22 mouse cellular contexts compared by ENCODE assay signal in the genomic region with DNA sequence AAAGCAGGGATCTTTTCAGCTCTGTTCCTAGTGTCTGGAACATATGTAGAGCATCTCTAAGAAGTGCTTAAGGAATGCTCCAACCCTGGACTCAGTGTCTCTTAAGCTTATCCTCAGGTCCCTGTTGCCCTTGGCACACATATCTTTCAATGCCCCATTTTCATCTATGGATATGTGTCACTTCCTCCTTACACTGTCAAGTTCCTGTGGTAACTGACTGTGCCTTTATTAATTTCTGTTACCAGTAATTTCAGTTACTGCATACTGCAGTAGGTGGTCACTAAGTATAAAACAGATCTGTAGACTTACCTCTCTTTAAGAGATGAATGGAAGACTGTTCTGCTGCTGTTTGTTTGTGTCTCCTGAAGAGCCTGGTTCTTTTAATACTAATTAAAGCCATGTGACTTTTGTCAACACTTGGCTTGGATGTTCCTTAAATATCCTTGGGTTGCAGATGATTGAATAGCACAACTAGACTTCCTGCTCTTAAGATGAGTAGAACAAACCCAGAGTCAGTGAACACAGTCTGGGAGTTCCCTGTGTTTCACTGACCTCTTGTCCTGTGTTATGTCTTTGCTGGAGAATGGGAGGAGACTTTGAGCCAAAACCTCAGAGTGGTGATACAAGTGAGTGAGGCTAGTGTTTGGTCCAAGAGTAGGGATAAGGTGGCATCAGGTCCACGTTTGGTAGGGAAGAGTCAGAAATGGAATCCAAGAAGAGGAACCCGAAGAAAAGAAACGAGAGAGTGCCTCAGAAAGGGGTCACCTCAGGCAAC. TPM values are rescaled to one million over a fixed set of nuclear protein-coding genes. Genes with fewer than 3 reads are reported as not detected.
DNase-seq lines count a peak whose midpoint lies in the region; ATAC-seq and TF ChIP-seq lines count a peak whose summit lies in the region.
"Had no signal": no experiment of that assay in that cellular context is flagged by ENCODE, and none has a peak within 500 bp of the region (broad histone marks: within the 10 kb centered on the region; RNA-seq: fewer than 3 reads in every experiment).

No protein-coding gene starts in this region.

- H3K4me2 ChIP-seq in heart, embryonic 16.5 days (ENCODE audit: low read depth, low read length): no peak overlapping the region
- H3K4me2 ChIP-seq in stomach, postnatal 0 days (replicated peaks; ENCODE audit: low read depth): no peak overlapping the region
- H3K4me2 ChIP-seq: forebrain, embryonic 13.5 days; limb, embryonic 15.5 days; neural tube, embryonic 13.5 days had no signal

- H3K79me2 ChIP-seq in macrophage (ENCODE audit: inconsistent target): no peaks in the 10 kb centered on the region

- TF ChIP-seq CTCF in gastrocnemius, adult 2 months (IDR thresholded peaks at IDR 0.05): no peak
- no peak for TF ChIP-seq CTCF in stomach, postnatal 0 days (IDR thresholded peaks at IDR 0.05; ENCODE audit: low read depth)

- H3K27ac ChIP-seq in gastrocnemius, adult 2 months: peak overlapping the region; percentile 80
- H3K27ac ChIP-seq in heart, embryonic 16.5 days (ENCODE audit: low read length): peak overlapping the region; percentile 1; the same call in 1 of the 2 replicates
- H3K27ac ChIP-seq in macrophage: peak overlapping the region; percentile 28
- H3K27ac ChIP-seq in stomach, postnatal 0 days (replicated peaks): no peak overlapping the region
- H3K27ac ChIP-seq: forebrain, embryonic 13.5 days; kidney, postnatal 0 days; limb, embryonic 15.5 days; neural tube, embryonic 13.5 days had no signal

- TF ChIP-seq EP300 in stomach, postnatal 0 days (optimal IDR thresholded peaks at IDR 0.05): no peak

- H3K27me3 ChIP-seq in heart, embryonic 16.5 days (ENCODE audit: control insufficient read depth, insufficient read depth, low read length): no peaks in the 10 kb centered on the region
- H3K27me3 ChIP-seq in stomach, postnatal 0 days (ENCODE audit: control insufficient read depth, insufficient read depth, low read length): no peaks in the 10 kb centered on the region
- H3K27me3 ChIP-seq: forebrain, embryonic 13.5 days; limb, embryonic 15.5 days; neural tube, embryonic 13.5 days had no signal

- no peak overlapping the region for H3K4me3 ChIP-seq in gastrocnemius, adult 2 months
- H3K4me3 ChIP-seq in heart, embryonic 16.5 days (ENCODE audit: low read length): no peak overlapping the region
- no peak overlapping the region for H3K4me3 ChIP-seq in macrophage (ENCODE audit: inconsistent target)
- H3K4me3 ChIP-seq in stomach, postnatal 0 days (ENCODE audit: low read depth, low read length): no peak overlapping the region
- H3K4me3 ChIP-seq: forebrain, embryonic 13.5 days; limb, embryonic 15.5 days; neural tube, embryonic 13.5 days had no signal

- WGBS in heart, embryonic 16.5 days: 73% methylated on average over 3 of the region's 3 CpGs
- WGBS in macrophage (ENCODE audit: missing documents): 62% methylated on average over 3 of the region's 3 CpGs
- 85% methylated on average over 3 of the region's 3 CpGs for WGBS in stomach, postnatal 0 days

- ATAC-seq in heart, embryonic 16.5 days (replicated peaks; ENCODE audit: extremely low read depth, insufficient read depth, low FRiP score): no peak
- ATAC-seq in stomach, postnatal 0 days (ENCODE audit: low FRiP score, low TSS enrichment): no peak
- ATAC-seq: activated CD4-positive, CD25-positive, alpha-beta regulatory T cell, adult 4 months; CD4-positive, CD25-positive, alpha-beta regulatory T cell, adult 4 months; forebrain, embryonic 13.5 days had no signal

- no peaks in the 10 kb centered on the region for H3K36me3 ChIP-seq in heart, embryonic 16.5 days (ENCODE audit: control insufficient read depth, insufficient read depth)
- no peaks in the 10 kb centered on the region for H3K36me3 ChIP-seq in macrophage (ENCODE audit: inconsistent target)
- H3K36me3 ChIP-seq in stomach, postnatal 0 days (ENCODE audit: control insufficient read depth, insufficient read depth, low read length): no peaks in the 10 kb centered on the region
- H3K36me3 ChIP-seq: limb, embryonic 15.5 days; neural tube, embryonic 13.5 days had no signal

- DNase-seq in gastrocnemius, adult 2 months: no peak
- no peak for DNase-seq in gastrocnemius, postnatal 14 days
- DNase-seq in heart, postnatal 25 days (ENCODE audit: low spot score): no peak
- DNase-seq in 416B (ENCODE audit: low read depth) (peak; percentile 81), liver (no peak)
- no peak for DNase-seq in stomach, postnatal 0 days (ENCODE audit: low spot score)
- DNase-seq: adrenal gland, postnatal 14 days; cerebellum, adult 18-20 months; cerebellum, postnatal 36 days; gastrocnemius, postnatal 36 days; kidney, adult 18-20 months; midbrain, embryonic 14.5 days; right cerebral cortex, adult 18-20 months; thymus, postnatal 14 days had no signal

- H3K4me1 ChIP-seq in heart, embryonic 16.5 days (ENCODE audit: control insufficient read depth, insufficient read depth, low read length): no peaks in the 10 kb centered on the region
- H3K4me1 ChIP-seq in stomach, postnatal 0 days (replicated peaks; ENCODE audit: control insufficient read depth, insufficient read depth): no peaks in the 10 kb centered on the region
- H3K4me1 ChIP-seq: forebrain, embryonic 13.5 days; limb, embryonic 15.5 days; neural tube, embryonic 13.5 days had no signal

- H3K9ac ChIP-seq in heart, embryonic 16.5 days (ENCODE audit: low read length): no peak overlapping the region
- H3K9ac ChIP-seq in stomach, postnatal 0 days (ENCODE audit: low read length): no peak overlapping the region
- H3K9ac ChIP-seq: forebrain, embryonic 13.5 days; limb, embryonic 15.5 days; neural tube, embryonic 13.5 days had no signal

- intact Hi-C loops in gastrocnemius, adult 2 months (cut with DNase I): no loop called here
- intact Hi-C loops in gastrocnemius, postnatal 14 days (cut with DNase I; ENCODE audit: low total_unique reads): no loop called here
- intact Hi-C loops in heart, postnatal 25 days (cut with DNase I): no loop called here

- no peaks in the 10 kb centered on the region for H3K9me3 ChIP-seq in heart, embryonic 16.5 days (replicated peaks; ENCODE audit: control insufficient read depth, low read length)
- no peaks in the 10 kb centered on the region for H3K9me3 ChIP-seq in stomach, postnatal 0 days (ENCODE audit: control insufficient read depth, low read length)
- H3K9me3 ChIP-seq: forebrain, embryonic 13.5 days; limb, embryonic 15.5 days; neural tube, embryonic 13.5 days had no signal

RNA-seq across cellular contexts. Expression of a gene that starts 19.7 kb away (rescaled TPM):
- 10 to 100 TPM; 13.1 to 21.8 TPM for total RNA-seq in gastrocnemius, adult 2 months (2021)
- total RNA-seq in gastrocnemius, postnatal 14 days (2021): 10 to 100 TPM; 33.2 to 40.0 TPM
- polyA plus RNA-seq in heart, embryonic 16.5 days (2015; fragmentation: Nextera tagmentation; extraction: Ambion mirVana): 46.2 and 49.6 TPM in 2 replicates
- total RNA-seq in heart, postnatal 25 days (2021): 10 to 100 TPM; 48.3 to 57.7 TPM
- 100 to 1,000 TPM in 5 of 26 experiments, 10 to 100 TPM in 21; 10.1 to 124 (median 60.9) TPM for total RNA-seq in macrophage (2018; cell fraction: chromatin; rRNA removed)
- total RNA-seq in macrophage (2018; cell fraction: cytosol; rRNA removed): 100 to 1,000 TPM in 8 of 26 experiments, 10 to 100 TPM in 18; 32.9 to 155 (median 72.0) TPM
- 100 to 1,000 TPM in 19 of 26 experiments, 10 to 100 TPM in 7; 38.5 to 295 (median 131) TPM for total RNA-seq in macrophage (2018; cell fraction: nucleus; rRNA removed)
- polyA plus RNA-seq in macrophage (2018): 84.8 to 140 TPM (median 107 TPM) in 3 replicates
- 51.5 and 51.9 TPM in 2 replicates for polyA plus RNA-seq in stomach, postnatal 0 days (2015; fragmentation: Nextera tagmentation; extraction: Ambion mirVana)
